Mouse (Mus musculus) liver, postnatal 0 days (tissue): ENCODE measurements around the gene Kat14. TPM values are rescaled to one million over a fixed set of nuclear protein-coding genes. Genes with fewer than 3 reads are reported as not detected.
A peak's percentile ranks its signal among the peaks of the same experiment; 100 is the strongest.

Experiments
- ATAC-seq: fragments of 200-750 bp; cut with Nextera tagmentation; 2 replicates; pipeline ENCODE4 v1.8.0; 2017; ENCODE audit warnings: mild to moderate bottlenecking, moderate library complexity
- DNase-seq: peaks from one replicate; pipeline ENCODE4 v3.0.0-alpha.2; 2016
- H3K27ac ChIP-seq: fragments of 300-500 bp; sonication (generic); 2 replicates; pipeline ENCODE4 v1.5.1; 2014; ENCODE audit warnings: antibody characterized with exemption, moderate library complexity, mild to moderate bottlenecking, low read depth
- H3K27me3 ChIP-seq: fragments of 300-500 bp; sonication (generic); 2 replicates; pipeline ENCODE4 v1.6.1; 2014; ENCODE audit warnings: low read length, control low read depth, mixed read lengths; ENCODE audit not compliant: insufficient read depth
- H3K36me3 ChIP-seq: fragments of 300-500 bp; sonication (generic); replicated peaks from 2 replicates; pipeline ENCODE4 v1.6.1; 2014; ENCODE audit warnings: mild to moderate bottlenecking, control low read depth, low read length, moderate library complexity, mixed read lengths; ENCODE audit not compliant: insufficient read depth
- H3K4me1 ChIP-seq: fragments of 300-500 bp; sonication (generic); 2 replicates; pipeline ENCODE4 v1.6.1; 2014; ENCODE audit warnings: antibody characterized with exemption, mild to moderate bottlenecking, control low read depth; ENCODE audit not compliant: insufficient read depth
- H3K4me2 ChIP-seq: fragments of 300-500 bp; sonication (generic); 2 replicates; pipeline ENCODE4 v1.6.1; 2014; ENCODE audit warnings: low read depth, mild to moderate bottlenecking, low read length, moderate library complexity, mixed read lengths
- H3K4me3 ChIP-seq: fragments of 300-500 bp; sonication (generic); 2 replicates; pipeline ENCODE4 v1.5.1; 2014; ENCODE audit warnings: low read depth, low read length
- H3K9ac ChIP-seq: fragments of 300-500 bp; sonication (generic); replicated peaks from 2 replicates; pipeline ENCODE4 v1.6.1; 2014; ENCODE audit warnings: mild to moderate bottlenecking, moderate library complexity
- H3K9me3 ChIP-seq: fragments of 300-500 bp; sonication (generic); 2 replicates; pipeline ENCODE4 v1.6.1; 2016; ENCODE audit warnings: mild to moderate bottlenecking, control low read depth, low read length, mixed read lengths
- CTCF ChIP-seq: sonication (generic); IDR thresholded peaks from 2 replicates; pipeline ENCODE4 v1.5.1; 2016; ENCODE audit warnings: antibody characterized with exemption, low read depth
- EP300 ChIP-seq: IDR thresholded peaks from 2 replicates; pipeline ENCODE4 v1.6.1; 2016; ENCODE audit warnings: antibody characterized with exemption, low read depth, mild to moderate bottlenecking
- WGBS: fragments of 180-500 bp; shearing (Covaris S2); extraction: QIAGEN DNeasy Blood & Tissue Kit; methylation state at CpG from one replicate; pipeline ENCODE4 v1.1.7; 2014; ENCODE audit not compliant: insufficient replicate concordance; 5-methylcytosine and 5-hydroxymethylcytosine counted together
- polyA plus RNA-seq: library from polyadenylated mRNA; unstranded; fragments of >200 nt; fragmentation: Nextera tagmentation; extraction: Ambion mirVana; gene quantifications from 2 replicates; pipeline ENCODE4 v1.2.1, GENCODE M21; 2015

Gene Kat14
- polyA plus RNA-seq, 1 experiment from 2014 or later = 12.3 TPM

GRCm38 (mm10) chr2:144375063-144375703 lies 6.4 kb downstream of the Kat14 start:
- Histone ChIP-seq H3K9me3 (no peaks in the 10 kb centered on the region), H3K27ac (no peak overlapping the region), H3K4me2 (no peak overlapping the region), H3K27me3 (no peaks in the 10 kb centered on the region), H3K4me1 (peaks cover 5% of the 10 kb centered on the region; the same call in 1 of the 2 replicates), H3K36me3 (peaks cover 51% of the 10 kb centered on the region), H3K9ac (no peak overlapping the region), H3K4me3 (no peak overlapping the region)
- no peak for DNase-seq
- WGBS = 78% methylated on average over 10 of the region's 10 CpGs
- no peak for TF ChIP-seq CTCF
- no peak for TF ChIP-seq EP300
- ATAC-seq = no peak

DNA sequence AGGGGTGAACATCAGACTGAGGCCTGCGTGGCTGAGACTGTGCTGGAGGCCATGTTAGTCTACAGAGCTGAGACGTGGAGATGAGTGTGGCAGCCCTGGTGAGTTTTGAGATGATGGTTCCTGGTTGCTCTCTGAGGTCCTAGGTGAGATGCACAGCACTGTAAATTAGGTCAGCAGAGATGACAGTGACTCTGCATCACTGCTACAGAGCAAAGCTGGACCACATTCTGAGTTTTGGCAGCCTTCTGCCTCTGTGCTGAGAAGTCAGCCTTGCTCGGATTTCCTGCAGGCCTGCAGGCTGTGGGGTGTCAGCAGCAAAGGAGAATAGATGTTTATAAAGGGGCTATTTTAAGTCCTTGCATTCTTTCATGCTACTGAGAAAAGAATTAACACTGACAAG lies 12.5 kb downstream of the Kat14 start:
- Histone ChIP-seq H3K9ac (no peak overlapping the region), H3K27me3 (no peaks in the 10 kb centered on the region), H3K4me3 (no peak overlapping the region), H3K9me3 (no peaks in the 10 kb centered on the region), H3K4me2 (no peak overlapping the region), H3K27ac (no peak overlapping the region), H3K4me1 (no peaks in the 10 kb centered on the region), H3K36me3 (peaks cover 69% of the 10 kb centered on the region)
- DNase-seq (no peak), ATAC-seq (no peak)
- WGBS = 87% methylated on average over 3 of the region's 3 CpGs
- TF ChIP-seq EP300 (no peak), CTCF (no peak)

DNA sequence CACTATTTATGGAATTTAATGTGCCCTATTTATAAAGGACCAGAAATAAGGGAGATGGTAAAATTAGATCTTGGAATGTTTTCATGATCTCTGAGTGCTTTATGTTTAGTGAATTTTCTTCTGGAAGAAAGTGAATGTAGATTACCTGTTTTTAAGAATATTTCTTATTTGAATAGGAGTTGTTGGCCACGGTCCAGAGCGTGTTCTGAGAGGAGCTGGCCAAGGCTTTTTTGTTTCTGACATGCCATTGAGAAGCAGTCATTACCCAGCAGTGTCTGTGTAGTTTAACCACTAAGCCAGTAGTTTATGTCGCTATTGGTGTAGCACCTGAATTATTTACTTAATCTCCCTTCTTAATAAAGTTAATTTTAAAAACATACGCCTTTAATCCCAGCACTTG lies 13.0 kb downstream of the Kat14 start:
- TF ChIP-seq EP300 (no peak), CTCF (no peak)
- WGBS = 90% methylated on average over 4 of the region's 4 CpGs
- Histone ChIP-seq H3K4me2 (no peak overlapping the region), H3K4me1 (no peaks in the 10 kb centered on the region), H3K4me3 (no peak overlapping the region), H3K27me3 (no peaks in the 10 kb centered on the region), H3K9me3 (no peaks in the 10 kb centered on the region), H3K9ac (no peak overlapping the region), H3K36me3 (peaks cover 67% of the 10 kb centered on the region), H3K27ac (no peak overlapping the region)
- ATAC-seq (no peak), DNase-seq (no peak)

DNA sequence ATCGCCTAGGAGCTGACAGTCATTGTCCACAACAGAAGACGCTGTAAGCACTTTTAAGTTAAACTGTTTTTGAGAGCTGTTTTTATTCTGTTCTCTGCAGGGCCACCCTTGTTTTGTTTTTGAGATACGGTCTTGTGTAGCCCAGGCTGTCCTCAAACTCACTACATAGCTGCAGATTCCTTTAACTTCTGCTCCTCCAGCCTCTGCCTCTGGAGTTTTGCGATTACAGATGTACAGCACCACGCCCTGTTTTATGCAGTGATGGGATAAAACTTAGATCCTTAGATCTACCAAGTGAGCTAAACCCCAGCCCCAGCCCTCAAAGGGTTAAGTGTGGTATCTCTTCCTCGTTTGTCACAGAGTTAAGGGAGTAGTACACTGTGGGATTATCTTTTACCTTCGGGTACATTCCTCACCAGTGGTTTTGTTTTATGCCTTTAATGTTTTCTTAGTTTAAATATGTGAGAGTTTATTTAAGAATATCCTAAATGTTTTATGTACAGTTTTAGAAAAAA lies 13.9 kb downstream of the Kat14 start:
- Histone ChIP-seq H3K9ac (no peak overlapping the region), H3K36me3 (peaks cover 60% of the 10 kb centered on the region), H3K27me3 (no peaks in the 10 kb centered on the region)

GRCm38 (mm10) chr2:144386296-144386695 lies 17.5 kb downstream of the Kat14 start:
- Histone ChIP-seq H3K4me1 (no peaks in the 10 kb centered on the region), H3K4me2 (no peak overlapping the region), H3K36me3 (peaks cover 50% of the 10 kb centered on the region), H3K4me3 (no peak overlapping the region), H3K9ac (no peak overlapping the region), H3K9me3 (no peaks in the 10 kb centered on the region), H3K27me3 (no peaks in the 10 kb centered on the region), H3K27ac (no peak overlapping the region)
- TF ChIP-seq CTCF = no peak
- TF ChIP-seq EP300 = no peak
- WGBS = 72% methylated on average over 2 of the region's 2 CpGs
- DNase-seq = no peak
- no peak for ATAC-seq

More for the DNA sequence above, 13.9 kb downstream of the Kat14 start:
- Histone ChIP-seq H3K9me3 (no peaks in the 10 kb centered on the region), H3K4me2 (no peak overlapping the region), H3K27ac (no peak overlapping the region), H3K4me1 (no peaks in the 10 kb centered on the region), H3K4me3 (no peak overlapping the region)
- DNase-seq (no peak), ATAC-seq (peak; percentile 43)
- TF ChIP-seq CTCF (no peak), EP300 (no peak)
- WGBS = 62% methylated on average over 7 of the region's 7 CpGs

GRCm38 (mm10) chr2:144388416-144388815 lies 19.6 kb downstream of the Kat14 start:
- no peak for DNase-seq
- no peaks in the 10 kb centered on the region for H3K27me3 ChIP-seq
- H3K36me3 ChIP-seq = peaks cover 49% of the 10 kb centered on the region
- no peak overlapping the region for H3K4me3 ChIP-seq
- no peak overlapping the region for H3K9ac ChIP-seq
- no peak overlapping the region; the same call in 1 of the 2 replicates for H3K4me2 ChIP-seq
- H3K9me3 ChIP-seq = no peaks in the 10 kb centered on the region
- no peak for TF ChIP-seq EP300
- TF ChIP-seq CTCF = no peak
- 65% methylated on average over 3 of the region's 3 CpGs for WGBS
- H3K4me1 ChIP-seq = no peaks in the 10 kb centered on the region
- peak; percentile 86 for ATAC-seq
- peak overlapping the region; percentile 61; the same call in 1 of the 2 replicates for H3K27ac ChIP-seq
